Mouse (Mus musculus): ENCODE measurements around the gene Myo1e. TPM values are rescaled to one million over a fixed set of nuclear protein-coding genes. Genes with fewer than 3 reads are reported as not detected.

Gene Myo1e
- polyA plus RNA-seq, 1 experiment from 2014 or later: 10.7 TPM

GRCm38 (mm10) chr9:70194622-70195021 lies 12.5 kb upstream of the Myo1e start:
- Histone ChIP-seq H3K36me3 (ENCODE audit: control insufficient read depth, insufficient read depth, low read length) (no peaks in the 10 kb centered on the region), H3K9ac (ENCODE audit: low read length) (no peak overlapping the region), H3K4me2 (ENCODE audit: low read depth) (no peak overlapping the region), H3K4me1 (ENCODE audit: control insufficient read depth, insufficient read depth, low read length) (no peaks in the 10 kb centered on the region), H3K27ac (ENCODE audit: low read depth, low read length) (no peak overlapping the region), H3K27me3 (ENCODE audit: control insufficient read depth, insufficient read depth, low read length) (no peaks in the 10 kb centered on the region), H3K9me3 (ENCODE audit: control insufficient read depth, low read length) (no peaks in the 10 kb centered on the region), H3K4me3 (ENCODE audit: low read depth, low read length) (no peak overlapping the region)
- ATAC-seq (ENCODE audit: insufficient read depth, low FRiP score, low TSS enrichment): no peak
- DNase-seq (ENCODE audit: low spot score): no peak
- 80% methylated on average over 11 of the region's 11 CpGs for WGBS

- DNase-seq (ENCODE audit: low spot score): no peak
- no peaks in the 10 kb centered on the region for H3K4me1 ChIP-seq (ENCODE audit: control insufficient read depth, insufficient read depth, low read length)
- H3K36me3 ChIP-seq (ENCODE audit: control insufficient read depth, insufficient read depth, low read length): no peaks in the 10 kb centered on the region
Observed at GRCm38 (mm10) chr9:70196956-70197659, 10.0 kb upstream of the Myo1e start.

GRCm38 (mm10) chr9:70197992-70198391 lies 9.2 kb upstream of the Myo1e start:
- ATAC-seq (ENCODE audit: insufficient read depth, low FRiP score, low TSS enrichment) (no peak), DNase-seq (ENCODE audit: low spot score) (no peak)
- Histone ChIP-seq H3K4me3 (ENCODE audit: low read depth, low read length) (no peak overlapping the region), H3K4me1 (ENCODE audit: control insufficient read depth, insufficient read depth, low read length) (no peaks in the 10 kb centered on the region), H3K27me3 (ENCODE audit: control insufficient read depth, insufficient read depth, low read length) (no peaks in the 10 kb centered on the region), H3K9ac (ENCODE audit: low read length) (no peak overlapping the region), H3K4me2 (ENCODE audit: low read depth) (no peak overlapping the region), H3K36me3 (ENCODE audit: control insufficient read depth, insufficient read depth, low read length) (no peaks in the 10 kb centered on the region), H3K9me3 (ENCODE audit: control insufficient read depth, low read length) (no peaks in the 10 kb centered on the region), H3K27ac (ENCODE audit: low read depth, low read length) (no peak overlapping the region)
- 92% methylated on average over 8 of the region's 8 CpGs for WGBS

More at GRCm38 (mm10) chr9:70196956-70197659, 10.0 kb upstream of the Myo1e start:
- 89% methylated on average over 15 of the region's 15 CpGs for WGBS
- no peak overlapping the region for H3K9ac ChIP-seq (ENCODE audit: low read length)
- H3K4me2 ChIP-seq (ENCODE audit: low read depth): no peak overlapping the region
- H3K27ac ChIP-seq (ENCODE audit: low read depth, low read length): no peak overlapping the region
- no peaks in the 10 kb centered on the region for H3K27me3 ChIP-seq (ENCODE audit: control insufficient read depth, insufficient read depth, low read length)
- H3K4me3 ChIP-seq (ENCODE audit: low read depth, low read length): no peak overlapping the region
- ATAC-seq (ENCODE audit: insufficient read depth, low FRiP score, low TSS enrichment): no peak
- H3K9me3 ChIP-seq (ENCODE audit: control insufficient read depth, low read length): no peaks in the 10 kb centered on the region

DNA sequence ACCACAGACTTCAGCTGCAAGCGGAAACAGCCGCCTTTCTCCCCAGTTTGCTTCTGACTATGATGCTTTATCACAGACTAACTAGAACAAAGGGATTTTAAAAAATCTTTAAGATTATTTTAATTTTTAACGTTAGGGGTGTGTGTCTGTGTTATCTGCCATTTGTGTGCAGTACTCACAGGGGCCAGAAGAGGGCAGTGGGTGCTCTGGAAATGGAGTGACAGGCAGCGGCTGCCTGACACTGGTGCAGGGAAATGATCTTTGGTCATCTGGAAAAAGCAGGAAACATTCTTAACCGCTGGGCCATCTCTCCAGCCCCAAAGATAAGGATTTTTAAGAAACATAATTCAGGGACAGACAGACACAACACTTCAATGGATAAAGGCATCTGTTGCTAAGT lies 4.4 kb upstream of the Myo1e start:
- Histone ChIP-seq H3K9ac (ENCODE audit: low read length) (no peak overlapping the region), H3K27me3 (ENCODE audit: control insufficient read depth, insufficient read depth, low read length) (no peaks in the 10 kb centered on the region), H3K4me2 (ENCODE audit: low read depth) (no peak overlapping the region), H3K4me3 (ENCODE audit: low read depth, low read length) (no peak overlapping the region), H3K9me3 (ENCODE audit: control insufficient read depth, low read length) (no peaks in the 10 kb centered on the region), H3K4me1 (ENCODE audit: control insufficient read depth, insufficient read depth, low read length) (peaks cover 2% of the 10 kb centered on the region; the same call in 1 of the 2 replicates), H3K36me3 (ENCODE audit: control insufficient read depth, insufficient read depth, low read length) (no peaks in the 10 kb centered on the region), H3K27ac (ENCODE audit: low read depth, low read length) (no peak overlapping the region)
- WGBS: 69% methylated on average over 5 of the region's 5 CpGs
- ATAC-seq (ENCODE audit: insufficient read depth, low FRiP score, low TSS enrichment): no peak
- peak; percentile 39 for DNase-seq (ENCODE audit: low spot score)

GRCm38 (mm10) chr9:70203267-70204076 lies 3.7 kb upstream of the Myo1e start:
- Histone ChIP-seq H3K9ac (ENCODE audit: low read length) (no peak overlapping the region), H3K4me2 (ENCODE audit: low read depth) (no peak overlapping the region), H3K9me3 (ENCODE audit: control insufficient read depth, low read length) (no peaks in the 10 kb centered on the region), H3K4me1 (ENCODE audit: control insufficient read depth, insufficient read depth, low read length) (peaks cover 3% of the 10 kb centered on the region; the same call in 1 of the 2 replicates), H3K36me3 (ENCODE audit: control insufficient read depth, insufficient read depth, low read length) (no peaks in the 10 kb centered on the region), H3K27me3 (ENCODE audit: control insufficient read depth, insufficient read depth, low read length) (no peaks in the 10 kb centered on the region), H3K27ac (ENCODE audit: low read depth, low read length) (no peak overlapping the region), H3K4me3 (ENCODE audit: low read depth, low read length) (no peak overlapping the region)
- WGBS: 70% methylated on average over 15 of the region's 15 CpGs
- DNase-seq (ENCODE audit: low spot score) (no peak), ATAC-seq (ENCODE audit: insufficient read depth, low FRiP score, low TSS enrichment) (no peak)

GRCm38 (mm10) chr9:70207981-70208521 lies 901 bp downstream of the Myo1e start:
- no peaks in the 10 kb centered on the region for H3K9me3 ChIP-seq (ENCODE audit: control insufficient read depth, low read length)
- H3K9ac ChIP-seq (ENCODE audit: low read length): peak overlapping the region; percentile 63
- H3K4me2 ChIP-seq (ENCODE audit: low read depth): peak overlapping the region; percentile 97
- WGBS: under 1% methylated on average over 26 of the region's 26 CpGs
- DNase-seq (ENCODE audit: low spot score): peak; percentile 44
- no peak overlapping the region for H3K27ac ChIP-seq (ENCODE audit: low read depth, low read length)
- H3K4me1 ChIP-seq (ENCODE audit: control insufficient read depth, insufficient read depth, low read length): peaks cover 3% of the 10 kb centered on the region; the same call in 1 of the 2 replicates
- peak; percentile 48 for ATAC-seq (ENCODE audit: insufficient read depth, low FRiP score, low TSS enrichment)
- no peaks in the 10 kb centered on the region for H3K27me3 ChIP-seq (ENCODE audit: control insufficient read depth, insufficient read depth, low read length)
- peak overlapping the region; percentile 61 for H3K4me3 ChIP-seq (ENCODE audit: low read depth, low read length)
- H3K36me3 ChIP-seq (ENCODE audit: control insufficient read depth, insufficient read depth, low read length): no peaks in the 10 kb centered on the region

DNA sequence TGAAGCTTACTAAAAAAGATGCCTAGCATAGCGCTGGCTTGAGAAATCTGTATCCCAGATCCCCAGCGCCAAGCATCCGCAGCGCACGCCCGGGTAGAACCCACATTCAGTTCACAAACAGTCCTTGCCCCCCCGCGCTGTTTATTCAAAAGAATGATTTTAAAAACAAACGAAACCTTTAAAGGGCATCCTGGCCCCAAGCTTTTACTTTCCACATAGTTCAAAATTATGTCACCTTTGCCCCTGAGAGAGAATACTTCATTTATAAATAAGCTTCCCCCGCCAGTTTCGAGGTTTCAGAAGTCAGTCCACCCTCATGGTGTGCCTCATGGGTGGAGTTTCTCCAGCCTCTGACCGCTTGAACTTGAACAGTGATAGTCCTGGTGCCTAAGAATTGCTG lies 1.6 kb downstream of the Myo1e start:
- WGBS: 20% methylated on average over 12 of the region's 12 CpGs
- no peaks in the 10 kb centered on the region for H3K9me3 ChIP-seq (ENCODE audit: control insufficient read depth, low read length)
- no peaks in the 10 kb centered on the region for H3K27me3 ChIP-seq (ENCODE audit: control insufficient read depth, insufficient read depth, low read length)
- no peak for ATAC-seq (ENCODE audit: insufficient read depth, low FRiP score, low TSS enrichment)
- no peak overlapping the region for H3K27ac ChIP-seq (ENCODE audit: low read depth, low read length)
- peak overlapping the region; percentile 61 for H3K4me3 ChIP-seq (ENCODE audit: low read depth, low read length)
- H3K9ac ChIP-seq (ENCODE audit: low read length): no peak overlapping the region; the same call in 1 of the 2 replicates
- H3K4me1 ChIP-seq (ENCODE audit: control insufficient read depth, insufficient read depth, low read length): peaks cover 3% of the 10 kb centered on the region; the same call in 1 of the 2 replicates
- DNase-seq (ENCODE audit: low spot score): no peak
- H3K4me2 ChIP-seq (ENCODE audit: low read depth): peak overlapping the region; percentile 97
- no peaks in the 10 kb centered on the region for H3K36me3 ChIP-seq (ENCODE audit: control insufficient read depth, insufficient read depth, low read length)

DNA sequence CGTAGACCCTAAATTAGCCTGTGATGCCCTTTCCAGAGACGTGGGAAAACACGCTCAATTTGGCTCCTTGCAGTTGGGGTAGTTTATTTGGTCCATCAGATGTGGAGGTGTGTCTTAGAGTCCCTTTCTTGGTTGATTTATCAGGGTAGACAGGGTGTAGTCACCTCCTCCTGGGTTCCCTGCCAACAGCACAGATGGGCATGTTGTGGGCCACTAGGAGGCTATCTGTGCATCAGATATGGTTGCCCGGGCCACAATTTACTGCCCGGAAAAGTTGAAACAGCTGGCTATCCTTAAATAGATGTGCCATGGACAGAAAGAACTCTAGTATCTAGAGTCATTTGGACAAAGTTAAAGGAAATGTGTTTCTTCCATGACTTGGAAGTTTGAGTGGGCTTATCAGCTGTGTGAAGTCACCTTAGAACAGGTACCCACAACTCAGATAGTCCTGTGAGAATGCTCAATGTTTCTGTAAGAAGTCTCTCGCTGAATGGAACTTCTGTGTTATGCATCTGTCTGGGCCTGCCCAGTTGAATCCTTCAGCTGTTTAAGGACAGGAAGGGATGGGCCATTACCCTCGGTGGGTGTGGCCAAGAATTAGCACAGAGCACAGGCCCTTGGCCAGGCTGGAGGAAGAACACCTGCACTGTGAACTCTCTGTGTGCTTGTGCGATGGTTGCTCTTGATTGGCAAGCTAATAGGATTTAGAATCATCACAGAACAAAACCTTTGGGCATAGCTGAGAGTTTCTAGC lies 2.3 kb downstream of the Myo1e start:
- no peak overlapping the region for H3K9ac ChIP-seq (ENCODE audit: low read length)
- H3K9me3 ChIP-seq (ENCODE audit: control insufficient read depth, low read length): no peaks in the 10 kb centered on the region
- no peak overlapping the region; the same call in 1 of the 2 replicates for H3K4me2 ChIP-seq (ENCODE audit: low read depth)
- ATAC-seq (ENCODE audit: insufficient read depth, low FRiP score, low TSS enrichment) (no peak), DNase-seq (ENCODE audit: low spot score) (no peak)
- H3K27me3 ChIP-seq (ENCODE audit: control insufficient read depth, insufficient read depth, low read length): no peaks in the 10 kb centered on the region
- no peak overlapping the region for H3K4me3 ChIP-seq (ENCODE audit: low read depth, low read length)
- H3K27ac ChIP-seq (ENCODE audit: low read depth, low read length): no peak overlapping the region
- no peaks in the 10 kb centered on the region for H3K36me3 ChIP-seq (ENCODE audit: control insufficient read depth, insufficient read depth, low read length)
- peaks cover 3% of the 10 kb centered on the region; the same call in 1 of the 2 replicates for H3K4me1 ChIP-seq (ENCODE audit: control insufficient read depth, insufficient read depth, low read length)
- WGBS: 71% methylated on average over 8 of the region's 8 CpGs
